Comparison of ENCODE assay signal across 23 mouse cellular contexts in genomic region chr16:34939951-34940350, GRCm38 (mm10).
DNase-seq lines count a peak whose midpoint lies in the region; ATAC-seq and TF ChIP-seq lines count a peak whose summit lies in the region.
"Had no signal": no experiment of that assay in that cellular context is flagged by ENCODE, and none has a peak within 500 bp of the region (broad histone marks: within the 10 kb centered on the region; RNA-seq: fewer than 3 reads in every experiment).

No protein-coding gene starts in this region.

- no peak overlapping the region for H3K9ac ChIP-seq in heart, embryonic 12.5 days
- no peak overlapping the region for H3K9ac ChIP-seq in lung, embryonic 15.5 days
- H3K9ac ChIP-seq: forebrain, embryonic 15.5 days; heart, embryonic 15.5 days; hindbrain, embryonic 13.5 days; limb, embryonic 15.5 days; liver, embryonic 15.5 days; midbrain, embryonic 13.5 days had no signal

- DNase-seq in heart, embryonic 10.5 days (ENCODE audit: low spot score) = no peak
- no peak for DNase-seq in lung, adult 18-20 months
- no peak for DNase-seq in left cerebral cortex, postnatal 10 days (ENCODE audit: extremely low spot score in 1 of 2, low spot score in 2 of 2)
- DNase-seq: adrenal gland, postnatal 25 days; cerebellum, adult 9-11 months; gastrocnemius, postnatal 25 days; heart, adult 2 months; heart, postnatal 36 days; kidney, postnatal 14 days; lung, postnatal 14 days; right cerebral cortex, postnatal 14 days had no signal

- no peaks in the 10 kb centered on the region for H3K9me3 ChIP-seq in heart, embryonic 10.5 days
- no peaks in the 10 kb centered on the region for H3K9me3 ChIP-seq in heart, embryonic 12.5 days (replicated peaks)
- H3K9me3 ChIP-seq in lung, embryonic 15.5 days = no peaks in the 10 kb centered on the region
- H3K9me3 ChIP-seq: forebrain, embryonic 15.5 days; heart, embryonic 15.5 days; hindbrain, embryonic 13.5 days; limb, embryonic 15.5 days; liver, embryonic 15.5 days; midbrain, embryonic 13.5 days had no signal

- H3K27ac ChIP-seq in heart, embryonic 10.5 days = 0 out of 2 replicates have a peak overlapping the region, but pooled peaks have one; percentile 6
- no peak overlapping the region for H3K27ac ChIP-seq in heart, embryonic 12.5 days (ENCODE audit: poor library complexity, severe bottlenecking)
- H3K27ac ChIP-seq in lung, embryonic 15.5 days = peak overlapping the region; percentile 27; the same call in 1 of the 2 replicates
- peak overlapping the region; percentile 93 for H3K27ac ChIP-seq in small intestine, adult 2 months (ENCODE audit: insufficient read depth, low read depth, low read length)
- H3K27ac ChIP-seq: forebrain, embryonic 15.5 days; heart, adult 2 months; heart, embryonic 15.5 days; hindbrain, embryonic 13.5 days; layer of hippocampus, adult 2 months; limb, embryonic 15.5 days; liver, embryonic 15.5 days; midbrain, embryonic 13.5 days had no signal

- no peak for TF ChIP-seq CTCF in small intestine, adult 2 months (IDR thresholded peaks at IDR 0.05; ENCODE audit: extremely low read depth, insufficient read length, insufficient replicate concordance, low read depth, low read length)

- ATAC-seq in heart, embryonic 12.5 days (ENCODE audit: insufficient number of reproducible peaks, low FRiP score) = no peak
- no peak for ATAC-seq in lung, embryonic 15.5 days (ENCODE audit: borderline replicate concordance, extremely low read depth, low FRiP score, low TSS enrichment)
- ATAC-seq in inflammation-experienced regulatory T-cells, adult 6 months = no peak
- ATAC-seq in granulocyte monocyte progenitor cell, adult 5-6 weeks (replicated peaks; ENCODE audit: poor library complexity, severe bottlenecking) = no peak
- ATAC-seq: forebrain, embryonic 15.5 days; midbrain, embryonic 13.5 days had no signal

- intact Hi-C loops in left cerebral cortex, postnatal 10 days (cut with DNase I) = no loop called here

- WGBS in heart, embryonic 10.5 days = 79% methylated on average over 5 of the region's 5 CpGs
- 73% methylated on average over 5 of the region's 5 CpGs for WGBS in heart, embryonic 12.5 days
- WGBS in lung, embryonic 15.5 days = 36% methylated on average over 5 of the region's 5 CpGs
- 55% methylated on average over 5 of the region's 5 CpGs for WGBS in small intestine, adult 2 months

- H3K4me1 ChIP-seq in heart, embryonic 10.5 days = peaks cover 67% of the 10 kb centered on the region
- peaks cover 56% of the 10 kb centered on the region for H3K4me1 ChIP-seq in heart, embryonic 12.5 days (replicated peaks)
- H3K4me1 ChIP-seq in lung, embryonic 15.5 days = peaks cover 57% of the 10 kb centered on the region
- H3K4me1 ChIP-seq in small intestine, adult 2 months (ENCODE audit: control insufficient read depth, insufficient read depth, insufficient read length, low read length) = peaks cover 64% of the 10 kb centered on the region
- H3K4me1 ChIP-seq: forebrain, embryonic 15.5 days had no signal

- no peaks in the 10 kb centered on the region for H3K36me3 ChIP-seq in heart, embryonic 10.5 days
- no peaks in the 10 kb centered on the region for H3K36me3 ChIP-seq in heart, embryonic 12.5 days
- peaks cover 38% of the 10 kb centered on the region for H3K36me3 ChIP-seq in lung, embryonic 15.5 days
- peaks cover 43% of the 10 kb centered on the region for H3K36me3 ChIP-seq in small intestine, adult 2 months (ENCODE audit: control insufficient read depth, insufficient read depth, low read length)
- H3K36me3 ChIP-seq: forebrain, embryonic 15.5 days; heart, embryonic 15.5 days; hindbrain, embryonic 13.5 days; limb, embryonic 15.5 days; liver, embryonic 15.5 days; midbrain, embryonic 13.5 days had no signal

- no peak overlapping the region for H3K4me2 ChIP-seq in heart, embryonic 12.5 days
- H3K4me2 ChIP-seq in lung, embryonic 15.5 days = no peak overlapping the region
- H3K4me2 ChIP-seq: forebrain, embryonic 15.5 days; heart, embryonic 15.5 days; hindbrain, embryonic 13.5 days; limb, embryonic 15.5 days; liver, embryonic 15.5 days; midbrain, embryonic 13.5 days had no signal

- H3K4me3 ChIP-seq in heart, embryonic 10.5 days = no peak overlapping the region
- no peak overlapping the region for H3K4me3 ChIP-seq in heart, embryonic 12.5 days
- no peak overlapping the region for H3K4me3 ChIP-seq in lung, embryonic 15.5 days
- H3K4me3 ChIP-seq in small intestine, adult 2 months (ENCODE audit: low read depth, low read length) = peak overlapping the region; percentile 16
- H3K4me3 ChIP-seq: forebrain, embryonic 15.5 days; heart, adult 2 months; heart, embryonic 15.5 days; hindbrain, embryonic 13.5 days; layer of hippocampus, adult 2 months; limb, embryonic 15.5 days; liver, embryonic 15.5 days; midbrain, embryonic 13.5 days had no signal

- peaks cover 54% of the 10 kb centered on the region for H3K27me3 ChIP-seq in heart, embryonic 10.5 days (ENCODE audit: insufficient read depth, poor library complexity, severe bottlenecking)
- peaks cover 60% of the 10 kb centered on the region for H3K27me3 ChIP-seq in heart, embryonic 12.5 days (replicated peaks)
- no peaks in the 10 kb centered on the region for H3K27me3 ChIP-seq in lung, embryonic 15.5 days
- no peaks in the 10 kb centered on the region for H3K27me3 ChIP-seq in small intestine, adult 2 months (ENCODE audit: control insufficient read depth, insufficient read depth, low read length)
- H3K27me3 ChIP-seq: forebrain, embryonic 15.5 days; hindbrain, embryonic 13.5 days; limb, embryonic 15.5 days; liver, embryonic 15.5 days; midbrain, embryonic 13.5 days had no signal

- no peak for TF ChIP-seq POLR2A in small intestine, adult 2 months (IDR thresholded peaks at IDR 0.05; ENCODE audit: low read depth, low read length)
